Mouse (Mus musculus): ENCODE data around the gene Umps. TPM values are rescaled to one million over a fixed set of nuclear protein-coding genes. Genes with fewer than 3 reads are reported as not detected.

Gene Umps
- total RNA-seq, 2 experiments from 2014 or later = 5.3 to 7.3 TPM

DNA sequence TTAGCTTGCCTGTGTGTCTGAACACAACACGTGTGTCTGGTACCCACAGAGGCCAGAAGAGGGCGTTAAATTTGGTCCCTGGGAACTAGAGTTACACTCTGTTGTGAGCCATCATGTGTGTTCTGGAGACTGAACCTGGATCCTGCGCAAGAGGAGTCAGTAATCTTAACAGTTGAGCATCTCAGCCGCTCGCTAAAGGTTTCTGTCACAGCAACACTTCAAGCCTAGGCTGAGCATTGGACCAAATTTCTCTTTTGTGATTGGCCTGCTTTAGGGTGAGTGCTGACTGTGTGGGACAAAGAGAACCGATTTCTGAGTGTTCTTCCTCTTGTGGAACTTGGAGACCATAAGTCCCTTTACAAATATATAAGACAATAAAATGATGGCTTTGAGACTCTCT lies 16.5 kb downstream of the Umps start:
- TF ChIP-seq CTCF (IDR thresholded peaks at IDR 0.05) = peak; percentile 27; the same call in 1 of the 2 replicates
- intact Hi-C loops (cut with DNase I) = loop anchor here (5.0 kb wide), 1 partner anchor 37 kb away; no protein-coding TSS in a partner anchor
- DNase-seq = no peak
- Histone ChIP-seq H3K27ac (no peak overlapping the region), H3K4me3 (no peak overlapping the region)

DNA sequence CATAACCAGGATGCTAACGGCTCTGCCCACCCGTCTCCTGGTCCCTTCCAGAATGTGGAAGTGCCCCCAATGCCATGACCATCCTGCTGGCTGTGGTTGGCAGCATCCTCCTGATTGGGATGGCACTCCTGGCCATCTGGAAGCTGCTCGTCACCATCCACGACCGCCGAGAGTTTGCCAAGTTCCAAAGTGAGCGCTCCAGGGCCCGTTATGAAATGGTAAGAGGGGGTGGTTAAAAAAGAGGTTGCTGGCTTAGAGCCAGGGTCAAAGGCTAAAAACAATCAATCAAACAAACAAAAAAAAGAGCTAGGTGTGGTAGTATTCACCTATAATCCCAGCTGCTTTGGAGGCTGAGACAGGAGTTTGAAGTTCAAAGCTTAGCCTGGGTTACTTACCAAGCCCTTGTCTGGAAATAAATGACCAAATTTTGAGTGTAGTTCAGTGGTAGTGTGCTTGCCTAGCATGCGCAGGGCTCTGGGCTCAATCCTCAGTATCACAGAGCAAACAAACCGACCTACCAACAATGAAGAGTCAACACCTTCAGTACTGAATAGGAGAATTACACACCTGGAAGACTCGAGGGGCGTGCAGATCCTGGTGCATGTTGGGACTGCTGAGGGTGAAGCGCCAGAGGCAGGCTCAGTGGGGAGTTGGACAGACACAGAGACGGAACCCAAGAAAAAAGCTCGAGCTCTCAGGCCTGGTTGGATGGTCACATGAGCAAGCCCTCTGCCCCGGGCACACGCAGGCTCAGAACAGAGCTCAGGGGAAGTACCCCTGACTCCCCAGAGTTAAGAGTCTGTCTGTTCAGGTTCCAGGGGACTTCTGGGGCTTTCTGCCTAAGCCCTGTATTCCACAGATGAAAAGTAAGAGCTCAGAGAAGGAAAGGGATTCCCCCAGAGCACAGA lies 18.9 kb downstream of the Umps start:
- no peak overlapping the region for H3K4me3 ChIP-seq
- intact Hi-C loops (cut with DNase I) = loop anchor here (5.0 kb wide), 1 partner anchor 41 kb away; no protein-coding TSS in a partner anchor
- DNase-seq = no peak
- TF ChIP-seq CTCF (IDR thresholded peaks at IDR 0.05) = no peak
- no peak overlapping the region for H3K27ac ChIP-seq

DNA sequence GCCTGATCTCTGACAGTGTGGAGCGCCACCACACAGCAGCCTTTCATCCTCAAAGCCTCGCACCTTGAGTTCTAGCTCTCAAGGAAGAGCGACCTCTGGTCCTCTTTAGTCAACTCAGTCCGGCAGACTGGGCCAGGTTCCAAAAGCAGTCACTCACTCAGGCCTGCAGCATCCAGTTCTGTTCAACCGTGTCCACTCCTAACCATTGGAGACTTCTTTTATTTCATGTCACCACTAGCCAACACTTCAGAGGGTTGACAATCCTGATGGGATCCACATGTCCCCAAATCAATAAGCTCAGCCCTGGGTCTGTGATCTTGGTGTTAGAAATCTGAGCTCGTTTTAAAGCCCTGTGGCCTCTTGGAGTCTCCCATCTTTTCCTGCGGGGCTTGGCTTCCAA lies 20.8 kb downstream of the Umps start:
- intact Hi-C loops (cut with DNase I) = loop anchor here (5.0 kb wide), 1 partner anchor 39 kb away; no protein-coding TSS in a partner anchor
- H3K27ac ChIP-seq = no peak overlapping the region
- no peak for TF ChIP-seq CTCF (IDR thresholded peaks at IDR 0.05)

DNA sequence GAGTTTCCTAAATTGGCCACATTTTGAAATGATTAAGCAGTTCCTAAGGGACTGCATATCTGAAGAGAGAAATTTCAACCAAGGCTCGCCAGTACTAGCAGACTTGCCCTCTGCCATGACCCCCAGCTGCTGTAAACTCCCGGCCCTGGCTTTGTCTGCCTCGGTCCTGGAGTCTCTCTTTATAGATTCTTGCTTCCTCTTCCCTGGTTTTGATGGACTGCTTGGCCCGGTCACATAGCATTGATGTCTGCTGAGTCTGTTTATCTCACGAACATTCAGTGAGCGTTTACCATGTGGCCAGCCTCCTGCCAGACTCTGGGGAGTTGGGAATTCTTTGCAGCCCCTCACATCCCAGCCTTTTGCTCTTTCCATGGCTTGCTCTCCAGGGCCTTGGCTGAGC lies 22.1 kb downstream of the Umps start:
- no peak for DNase-seq
- Histone ChIP-seq H3K27ac (peak overlapping the region; percentile 32; the same call in 1 of the 2 replicates), H3K4me3 (no peak overlapping the region)
- TF ChIP-seq CTCF (IDR thresholded peaks at IDR 0.05) = no peak
- intact Hi-C loops (cut with DNase I) = loop anchor here (5.0 kb wide), 1 partner anchor 37 kb away; no protein-coding TSS in a partner anchor

More for the DNA sequence above, 20.8 kb downstream of the Umps start:
- no peak overlapping the region for H3K4me3 ChIP-seq
- DNase-seq = no peak

DNA sequence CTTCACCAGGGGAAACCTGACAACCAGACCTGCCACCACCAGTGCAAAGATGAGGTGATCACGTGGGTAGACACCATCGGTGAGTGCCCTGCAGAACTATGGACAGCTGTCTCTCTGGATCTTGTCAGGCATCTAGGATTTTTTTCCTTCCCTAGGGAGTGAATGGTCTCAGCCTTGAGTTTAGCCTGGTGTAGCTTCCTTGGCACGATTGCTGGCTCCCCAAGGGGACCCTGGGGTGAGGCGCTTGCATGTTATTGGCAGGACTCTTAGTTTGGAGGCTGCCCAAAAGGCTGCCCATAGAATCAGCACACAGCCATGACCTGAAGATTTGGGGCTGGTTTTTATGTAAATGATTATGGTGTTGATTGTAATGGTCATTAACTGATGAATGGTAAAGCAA lies 22.7 kb downstream of the Umps start:
- no peak for TF ChIP-seq CTCF (IDR thresholded peaks at IDR 0.05)
- 0 out of 2 replicates have a peak overlapping the region, but pooled peaks have one; percentile 20 for H3K27ac ChIP-seq
- H3K4me3 ChIP-seq = no peak overlapping the region
- intact Hi-C loops (cut with DNase I) = no loop called here
- DNase-seq = no peak

DNA sequence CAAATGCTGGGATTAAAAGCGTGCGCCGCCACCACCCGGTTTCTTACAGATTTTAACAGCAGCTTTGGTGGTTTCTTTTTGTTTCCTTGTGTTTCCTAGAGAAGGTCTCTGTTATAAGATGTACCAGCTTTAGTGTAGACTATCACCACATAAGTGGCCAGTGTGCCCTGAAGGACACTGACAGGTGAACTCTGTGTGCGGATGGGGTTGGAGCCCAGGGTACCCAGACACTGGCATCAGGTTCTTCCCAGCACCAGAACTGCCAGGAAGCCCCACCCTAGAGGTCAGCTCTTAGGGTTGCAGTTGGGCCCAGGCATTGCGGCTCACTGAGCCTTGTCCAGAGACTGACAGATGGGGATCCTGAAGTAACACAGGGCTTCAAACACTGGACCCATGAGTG lies 23.4 kb downstream of the Umps start:
- Histone ChIP-seq H3K4me3 (no peak overlapping the region), H3K27ac (peak overlapping the region; percentile 17; the same call in 1 of the 2 replicates)
- TF ChIP-seq CTCF (IDR thresholded peaks at IDR 0.05) = no peak
- intact Hi-C loops (cut with DNase I) = no loop called here
- DNase-seq = no peak

DNA sequence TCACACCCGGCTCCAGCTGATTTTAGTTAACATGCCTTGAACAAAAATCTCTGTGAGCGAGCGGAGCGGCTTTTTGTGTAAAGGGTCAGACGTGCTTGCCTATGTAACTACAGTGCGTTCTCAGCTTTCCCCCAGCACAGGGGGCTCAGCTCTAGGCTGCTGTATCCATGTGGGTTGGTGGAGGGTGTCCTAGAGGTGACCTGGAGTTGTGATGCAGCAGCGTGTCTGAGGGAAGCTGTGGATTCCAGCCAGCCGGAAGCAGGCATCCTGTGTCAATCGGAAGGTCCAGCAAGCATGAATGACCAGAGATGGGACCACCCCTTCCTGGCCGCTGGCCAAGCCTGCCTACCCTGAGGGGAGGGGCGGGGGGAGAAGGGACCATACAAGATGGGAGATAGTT lies 24.5 kb downstream of the Umps start:
- no peak overlapping the region for H3K4me3 ChIP-seq
- peak; percentile 72 for DNase-seq
- intact Hi-C loops (cut with DNase I) = no loop called here

DNA sequence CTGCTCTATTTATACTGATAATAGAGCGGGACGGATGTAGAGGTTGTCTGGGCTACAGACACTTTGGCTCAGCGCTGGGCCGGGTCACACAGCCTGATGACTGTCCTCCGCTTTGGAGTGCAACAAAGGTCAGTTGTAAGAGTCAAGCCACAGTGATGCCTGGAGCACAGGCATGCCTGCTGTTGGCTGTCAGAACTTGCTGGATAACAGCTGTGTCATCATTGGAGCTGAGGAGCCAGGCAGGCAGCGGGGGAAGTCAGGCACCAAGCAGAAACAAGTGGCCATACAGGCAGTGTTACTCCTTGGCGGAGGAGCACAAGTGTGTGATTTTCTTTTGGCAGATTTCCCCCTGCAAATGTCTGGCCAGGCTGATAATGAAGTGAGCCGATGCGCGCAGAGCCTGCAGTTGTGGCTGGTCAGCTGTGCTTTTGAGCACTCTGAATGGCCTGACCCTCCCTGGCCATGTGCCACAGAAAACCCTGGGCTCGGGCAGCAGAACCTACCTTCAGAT lies 25.5 kb downstream of the Umps start:
- intact Hi-C loops (cut with DNase I) = no loop called here
- TF ChIP-seq CTCF (IDR thresholded peaks at IDR 0.05) = no peak

More for the DNA sequence above, 24.5 kb downstream of the Umps start:
- peak overlapping the region; percentile 82 for H3K27ac ChIP-seq
- no peak for TF ChIP-seq CTCF (IDR thresholded peaks at IDR 0.05)

DNA sequence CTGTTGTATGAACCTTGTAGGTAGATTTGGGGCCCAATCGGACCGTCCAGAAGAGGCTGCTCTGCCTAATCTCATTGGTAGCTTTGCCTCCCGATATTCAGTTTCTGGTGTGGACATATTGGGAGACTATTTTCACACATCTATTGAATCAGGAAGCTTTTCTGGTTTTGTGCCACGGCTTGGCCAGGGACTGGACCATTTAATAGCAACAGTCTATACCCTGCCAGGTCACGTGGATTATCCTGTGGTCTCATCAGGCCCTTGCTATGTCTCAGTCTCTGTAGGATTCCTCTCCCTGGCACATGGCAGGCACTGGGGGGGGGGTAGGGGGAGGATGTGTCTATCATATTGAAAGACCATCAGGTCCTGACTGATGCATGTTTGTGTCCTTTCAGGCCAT lies 26.7 kb downstream of the Umps start:
- no peak for TF ChIP-seq CTCF (IDR thresholded peaks at IDR 0.05)
- DNase-seq = no peak
- H3K27ac ChIP-seq = peak overlapping the region; percentile 82
- H3K4me3 ChIP-seq = no peak overlapping the region; the same call in 1 of the 2 replicates
- intact Hi-C loops (cut with DNase I) = no loop called here

More for the DNA sequence above, 25.5 kb downstream of the Umps start:
- peak overlapping the region; percentile 41 for H3K4me3 ChIP-seq
- peak overlapping the region; percentile 82 for H3K27ac ChIP-seq
- DNase-seq = peak; percentile 86

DNA sequence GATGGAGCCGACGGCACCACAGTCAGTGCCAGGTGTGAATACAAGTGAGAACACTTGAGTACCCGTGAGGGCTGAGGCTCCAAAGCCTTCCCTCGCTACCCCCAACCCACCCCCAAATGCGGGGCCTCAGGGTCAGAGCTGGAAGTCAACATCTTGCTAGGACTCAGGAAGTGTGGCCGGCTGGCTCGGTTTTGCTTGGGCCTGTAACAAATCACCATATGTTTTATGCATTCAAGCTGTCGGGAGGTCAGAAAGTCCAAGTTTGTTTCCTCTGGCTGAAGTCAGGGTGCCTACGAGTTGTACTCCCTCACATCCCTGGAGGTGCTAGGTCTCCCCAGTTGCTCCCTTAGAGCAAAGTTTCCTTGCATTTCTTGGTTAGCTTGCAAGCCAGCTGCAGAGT lies 27.2 kb downstream of the Umps start:
- no peak overlapping the region; the same call in 1 of the 2 replicates for H3K4me3 ChIP-seq
- intact Hi-C loops (cut with DNase I) = loop anchor here (5.0 kb wide), 1 partner anchor 47 kb away; no protein-coding TSS in a partner anchor
- no peak for TF ChIP-seq CTCF (IDR thresholded peaks at IDR 0.05)
- peak overlapping the region; percentile 82 for H3K27ac ChIP-seq
- DNase-seq = peak; percentile 26

DNA sequence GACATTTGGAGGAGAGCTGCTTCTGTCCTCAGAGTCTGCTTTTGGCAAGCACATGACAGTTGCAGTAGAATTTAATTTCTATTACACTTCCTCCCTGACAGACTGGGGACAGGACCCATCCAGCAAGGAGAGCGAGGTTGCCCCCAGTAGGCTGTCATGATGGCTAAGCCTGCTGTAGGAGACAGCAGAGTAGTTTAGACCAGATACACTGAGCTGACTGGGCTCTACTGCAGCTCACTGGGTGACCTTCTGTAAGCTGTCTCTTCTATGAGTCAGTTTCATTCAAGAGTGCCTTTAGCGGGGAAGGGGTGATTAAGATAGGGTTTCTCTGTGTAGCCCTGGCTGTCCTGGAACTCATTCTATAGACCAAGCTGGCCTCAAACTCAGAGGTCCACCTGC lies 27.7 kb downstream of the Umps start:
- no peak for TF ChIP-seq CTCF (IDR thresholded peaks at IDR 0.05)
- Histone ChIP-seq H3K4me3 (no peak overlapping the region), H3K27ac (peak overlapping the region; percentile 82)
- peak; percentile 15 for DNase-seq
- intact Hi-C loops (cut with DNase I) = loop anchor here (5.0 kb wide), 1 partner anchor 47 kb away; no protein-coding TSS in a partner anchor

DNA sequence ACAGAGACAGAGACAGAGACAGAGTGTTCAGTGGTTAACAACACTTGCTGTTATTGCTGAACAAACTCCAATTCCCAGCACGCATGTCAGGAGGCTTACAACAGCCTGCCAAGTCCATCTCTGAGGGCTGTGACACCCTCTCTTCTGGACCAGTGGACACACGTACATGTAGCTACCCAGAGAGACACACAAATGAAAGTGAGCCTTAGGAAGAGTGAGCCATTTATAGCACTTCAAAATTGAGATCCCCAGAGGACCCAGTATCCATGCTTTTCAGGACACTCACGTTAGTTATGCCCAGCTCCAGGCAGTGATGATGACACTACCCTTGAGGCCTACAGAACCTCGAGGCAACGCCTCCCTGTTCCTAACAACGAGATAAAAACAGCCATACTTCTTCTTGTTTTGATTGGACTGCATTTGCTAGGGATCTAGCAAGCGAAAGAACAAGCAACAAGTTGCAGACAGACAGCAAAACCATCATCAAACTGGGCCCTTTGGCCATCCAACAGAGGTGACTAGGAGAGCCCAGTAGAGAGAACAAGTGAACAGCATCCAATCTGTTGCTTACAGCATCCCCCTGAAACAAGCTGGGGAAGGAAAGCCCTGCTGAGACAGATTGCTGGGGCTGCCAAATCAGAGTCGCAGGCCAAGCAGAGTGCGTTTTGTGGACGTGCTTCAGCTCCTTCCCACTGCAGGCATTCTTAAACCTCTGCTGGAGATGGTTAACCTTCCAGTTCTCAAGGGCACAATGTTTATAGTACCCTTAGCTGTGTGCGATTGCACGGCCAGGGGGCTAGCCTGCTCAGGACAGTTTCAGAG lies 28.3 kb downstream of the Umps start:
- Histone ChIP-seq H3K4me3 (no peak overlapping the region), H3K27ac (peak overlapping the region; percentile 82)
- no peak for DNase-seq
- TF ChIP-seq CTCF (IDR thresholded peaks at IDR 0.05) = no peak
- intact Hi-C loops (cut with DNase I) = loop anchor here (5.0 kb wide), 1 partner anchor 46 kb away; no protein-coding TSS in a partner anchor
